Mouse (Mus musculus) myocyte (in vitro differentiated cells): ENCODE measurements at regions not wholly inside any gene's neighbourhood (a gene's known extent, or its start where the extent isn't known, plus 50 kb on each side); places are given as distances from the start of the nearest gene placed in this dataset.

ENCODE experiments used
- H3K27me3 ChIP-seq: one replicate; pipeline ENCODE4 v1.6.1; 2011; ENCODE audit not compliant: control insufficient read depth, insufficient read depth, insufficient read length
- H3K36me3 ChIP-seq: one replicate; pipeline ENCODE4 v1.6.1; 2011; ENCODE audit not compliant: control insufficient read depth, insufficient read depth
- H3K4me2 ChIP-seq: one replicate; pipeline ENCODE4 v1.6.1; 2011; ENCODE audit warnings: low read depth, control low read depth
- H3K4me3 ChIP-seq: one replicate; pipeline ENCODE4 v1.5.1; 2011; ENCODE audit warnings: mild to moderate bottlenecking, control low read depth, moderate library complexity
- H3K79me2 ChIP-seq: one replicate; pipeline ENCODE4 v1.6.1; 2011; ENCODE audit not compliant: control insufficient read depth, insufficient read depth
- H3ac ChIP-seq: one replicate; pipeline ENCODE4 v1.6.1; 2011; ENCODE audit not compliant: control insufficient read depth, insufficient read length
- CEBPB ChIP-seq: IDR thresholded peaks from 2 replicates; pipeline ENCODE4 v1.6.1; 2011; ENCODE audit warnings: mild to moderate bottlenecking, moderate library complexity; ENCODE audit not compliant: poor library complexity, insufficient read depth, severe bottlenecking
- E2F4 ChIP-seq: IDR thresholded peaks from one replicate; pipeline ENCODE4 v1.6.1; 2011; ENCODE audit warnings: mild to moderate bottlenecking, control low read depth, moderate library complexity; ENCODE audit not compliant: insufficient read depth
- MAX ChIP-seq: IDR thresholded peaks from one replicate; pipeline ENCODE4 v1.6.1; 2011; ENCODE audit warnings: low read depth, mild to moderate bottlenecking, control low read depth
- MYOD1 ChIP-seq, 3 experiments: IDR thresholded peaks; one replicate each; pipeline ENCODE4 v1.6.1; 2011; ENCODE audit warnings: control low read depth in 2 of 3, low read depth in 2 of 3, mild to moderate bottlenecking in 2 of 3, moderate library complexity in 1 of 3; ENCODE audit not compliant: insufficient read length in 2 of 3, control insufficient read depth in 1 of 3
- MYOG ChIP-seq, 3 experiments: IDR thresholded peaks; one replicate each; pipeline ENCODE4 v1.6.1; 2011; ENCODE audit warnings: control low read depth in 2 of 3, low read depth in 2 of 3, mild to moderate bottlenecking in 2 of 3; ENCODE audit not compliant: insufficient read length in 2 of 3, control insufficient read depth in 1 of 3, insufficient read depth in 1 of 3
- POLR2A ChIP-seq: IDR thresholded peaks from one replicate; pipeline ENCODE4 v1.6.1; 2011; ENCODE audit warnings: low read depth, mild to moderate bottlenecking, control low read depth, moderate library complexity; ENCODE audit not compliant: insufficient read length
- POLR2AphosphoS2 ChIP-seq: IDR thresholded peaks from one replicate; pipeline ENCODE4 v1.6.1; 2011; ENCODE audit warnings: low read depth, control low read depth; ENCODE audit not compliant: insufficient read length
- REST ChIP-seq: IDR thresholded peaks from one replicate; pipeline ENCODE4 v1.6.1; 2011; ENCODE audit warnings: mild to moderate bottlenecking, control low read depth, moderate library complexity; ENCODE audit not compliant: insufficient read depth, insufficient read length
- SRF ChIP-seq: IDR thresholded peaks from one replicate; pipeline ENCODE4 v1.6.1; 2011; ENCODE audit warnings: low read depth; ENCODE audit not compliant: control insufficient read depth, insufficient read length
- TCF12 ChIP-seq: IDR thresholded peaks from one replicate; pipeline ENCODE4 v1.6.1; 2011; ENCODE audit warnings: mild to moderate bottlenecking, control low read depth; ENCODE audit not compliant: poor library complexity, insufficient read depth, severe bottlenecking
- TCF3 ChIP-seq: IDR thresholded peaks from one replicate; pipeline ENCODE4 v1.6.1; 2011; ENCODE audit warnings: low read depth, control low read depth; ENCODE audit not compliant: insufficient read length
- USF1 ChIP-seq: IDR thresholded peaks from one replicate; pipeline ENCODE4 v1.6.1; 2011; ENCODE audit warnings: low read depth, mild to moderate bottlenecking, control low read depth, moderate library complexity

DNA sequence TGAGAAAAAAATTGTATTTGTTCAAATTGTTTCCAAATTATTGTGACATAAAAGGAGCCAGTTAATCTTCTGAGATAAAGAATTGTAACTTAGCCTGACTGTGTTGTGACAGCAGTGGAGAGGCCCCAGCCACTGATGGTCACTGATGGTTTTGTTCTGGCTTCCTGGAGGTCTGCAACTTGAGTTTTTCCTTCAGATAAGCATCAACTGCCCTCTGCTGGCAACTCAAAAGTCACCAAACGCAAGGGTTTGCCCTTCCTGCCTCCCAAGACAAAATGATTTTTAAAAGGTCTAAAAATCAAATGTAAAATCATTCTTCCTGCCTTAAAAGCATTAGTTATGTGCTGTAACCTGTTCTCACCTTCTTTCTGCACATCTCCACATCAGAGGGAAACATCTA is 382.6 kb downstream of the 9430069I07Rik start:
- H3K36me3 ChIP-seq: no peaks in the 10 kb centered on the region
- H3K79me2 ChIP-seq: no peaks in the 10 kb centered on the region
- H3ac ChIP-seq: no peak overlapping the region
- TF ChIP-seq MAX (no peak), TCF12 (no peak), TCF3 (no peak), SRF (no peak), MYOD1 (IDR thresholded peaks at IDR 0.05; ENCODE audit: control insufficient read depth in 1 of 3, insufficient read length in 2 of 3, low read depth in 2 of 3) (no peak), MYOG (IDR thresholded peaks at IDR 0.05; ENCODE audit: control insufficient read depth in 1 of 3, insufficient read depth in 1 of 3, insufficient read length in 2 of 3, low read depth in 2 of 3) (no peak), REST (no peak), USF1 (no peak), POLR2AphosphoS2 (no peak), CEBPB (no peak), E2F4 (no peak), POLR2A (no peak)
- H3K27me3 ChIP-seq: no peaks in the 10 kb centered on the region
- H3K4me2 ChIP-seq: no peak overlapping the region
- no peak overlapping the region for H3K4me3 ChIP-seq

- TF ChIP-seq MYOD1 (IDR thresholded peaks at IDR 0.05; ENCODE audit: control insufficient read depth in 1 of 3, insufficient read length in 2 of 3, low read depth in 2 of 3) (no peak), USF1 (no peak), CEBPB (no peak), REST (no peak), TCF3 (no peak), MYOG (IDR thresholded peaks at IDR 0.05; ENCODE audit: control insufficient read depth in 1 of 3, insufficient read depth in 1 of 3, insufficient read length in 2 of 3, low read depth in 2 of 3) (no peak), POLR2A (no peak), MAX (no peak), TCF12 (no peak), SRF (no peak), POLR2AphosphoS2 (no peak), E2F4 (no peak)
Observed at GRCm38 (mm10) chr15:33973466-33973865, 384.2 kb downstream of the 9430069I07Rik start.

GRCm38 (mm10) chr15:33969409-33969808 is 388.3 kb downstream of the 9430069I07Rik start:
- H3ac ChIP-seq: no peak overlapping the region
- TF ChIP-seq CEBPB: no peak
- TF ChIP-seq USF1: no peak
- TF ChIP-seq POLR2AphosphoS2: no peak
- TF ChIP-seq SRF: no peak
- no peak for TF ChIP-seq MYOG (IDR thresholded peaks at IDR 0.05; ENCODE audit: control insufficient read depth in 1 of 3, insufficient read depth in 1 of 3, insufficient read length in 2 of 3, low read depth in 2 of 3)
- TF ChIP-seq MAX: no peak
- no peak for TF ChIP-seq TCF12
- no peak for TF ChIP-seq E2F4
- TF ChIP-seq POLR2A: no peak
- no peak for TF ChIP-seq REST
- TF ChIP-seq MYOD1 (IDR thresholded peaks at IDR 0.05; ENCODE audit: control insufficient read depth in 1 of 3, insufficient read length in 2 of 3, low read depth in 2 of 3): no peak
- no peak for TF ChIP-seq TCF3
- H3K4me3 ChIP-seq: no peak overlapping the region
- H3K27me3 ChIP-seq: no peaks in the 10 kb centered on the region
- H3K4me2 ChIP-seq: no peak overlapping the region
- no peaks in the 10 kb centered on the region for H3K36me3 ChIP-seq
- no peaks in the 10 kb centered on the region for H3K79me2 ChIP-seq

More at GRCm38 (mm10) chr15:33973466-33973865, 384.2 kb downstream of the 9430069I07Rik start:
- no peaks in the 10 kb centered on the region for H3K36me3 ChIP-seq
- no peak overlapping the region for H3ac ChIP-seq
- H3K4me3 ChIP-seq: no peak overlapping the region
- no peaks in the 10 kb centered on the region for H3K79me2 ChIP-seq
- no peaks in the 10 kb centered on the region for H3K27me3 ChIP-seq
- no peak overlapping the region for H3K4me2 ChIP-seq

GRCm38 (mm10) chr15:33935013-33935664 is 422.5 kb downstream of the 9430069I07Rik start:
- Histone ChIP-seq H3K4me2 (no peak overlapping the region), H3K36me3 (no peaks in the 10 kb centered on the region), H3ac (no peak overlapping the region), H3K79me2 (no peaks in the 10 kb centered on the region), H3K4me3 (no peak overlapping the region), H3K27me3 (no peaks in the 10 kb centered on the region)
- TF ChIP-seq TCF3 (no peak), POLR2A (no peak), USF1 (no peak), CEBPB (no peak), E2F4 (no peak), SRF (no peak), REST (no peak)

DNA sequence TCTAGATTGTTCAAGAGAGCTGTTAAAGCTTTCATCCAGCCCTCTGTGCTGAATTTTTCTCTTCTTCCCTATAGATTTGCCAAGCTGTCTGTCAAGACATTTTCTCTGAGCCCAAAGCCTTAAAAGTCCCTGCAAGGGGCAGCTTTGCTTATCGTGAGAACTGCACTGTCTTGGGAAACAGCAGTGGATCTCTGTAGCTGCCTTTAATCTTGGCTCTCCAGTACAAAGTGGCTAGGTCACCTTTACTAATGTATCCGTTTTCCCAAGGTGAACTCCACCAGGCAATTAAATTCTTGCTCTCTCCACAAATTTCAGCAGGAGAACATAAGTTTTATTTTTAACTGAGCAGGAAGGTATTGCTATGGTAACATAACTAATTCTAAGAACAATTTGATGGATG is 431.2 kb downstream of the 9430069I07Rik start:
- no peak overlapping the region for H3K4me3 ChIP-seq
- no peaks in the 10 kb centered on the region for H3K27me3 ChIP-seq
- TF ChIP-seq POLR2AphosphoS2: no peak
- TF ChIP-seq TCF3: no peak
- TF ChIP-seq REST: no peak
- TF ChIP-seq E2F4: no peak
- no peak for TF ChIP-seq TCF12
- no peak overlapping the region for H3ac ChIP-seq
- no peaks in the 10 kb centered on the region for H3K36me3 ChIP-seq
- H3K4me2 ChIP-seq: no peak overlapping the region
- no peaks in the 10 kb centered on the region for H3K79me2 ChIP-seq
